Mouse (Mus musculus) thymus, adult 2 months (tissue): ENCODE measurements at regions not wholly inside any gene's neighbourhood (a gene's known extent, or its start where the extent isn't known, plus 50 kb on each side); places are given as distances from the start of the nearest gene placed in this dataset.

ENCODE experiments used
- DNase-seq: peaks from one replicate; pipeline ENCODE4 v3.0.0; 2021
- H3K27ac ChIP-seq: fragments of 200-500 bp; 2 replicates; pipeline ENCODE4 v1.5.1; 2012; ENCODE audit warnings: low read length, control low read depth; ENCODE audit not compliant: control insufficient read depth, insufficient read depth
- H3K27me3 ChIP-seq: fragments of 200-500 bp; 2 replicates; pipeline ENCODE4 v1.6.1; 2012; ENCODE audit warnings: mild to moderate bottlenecking, low read length, moderate library complexity, mixed read lengths; ENCODE audit not compliant: control insufficient read depth, insufficient read depth
- H3K36me3 ChIP-seq: fragments of 200-500 bp; 2 replicates; pipeline ENCODE4 v1.6.1; 2012; ENCODE audit warnings: mild to moderate bottlenecking, low read length, moderate library complexity; ENCODE audit not compliant: control insufficient read depth, insufficient read depth
- H3K4me1 ChIP-seq: fragments of 200-500 bp; replicated peaks from 2 replicates; pipeline ENCODE4 v1.6.1; 2012; ENCODE audit warnings: low read length; ENCODE audit not compliant: control insufficient read depth, insufficient read depth
- H3K4me3 ChIP-seq: fragments of 200-500 bp; 2 replicates; pipeline ENCODE4 v1.5.1; 2012; ENCODE audit warnings: mild to moderate bottlenecking, low read length, control low read depth, moderate library complexity; ENCODE audit not compliant: control insufficient read depth, insufficient read depth
- CTCF ChIP-seq: fragments of 200-500 bp; IDR thresholded peaks from 2 replicates; pipeline ENCODE4 v1.5.1; 2012; ENCODE audit warnings: mild to moderate bottlenecking, control low read depth, low read length, moderate library complexity, borderline replicate concordance; ENCODE audit not compliant: control insufficient read depth, poor library complexity, insufficient read depth; ENCODE audit errors: extremely low read depth
- POLR2A ChIP-seq: fragments of 200-500 bp; IDR thresholded peaks from 2 replicates; pipeline ENCODE4 v1.6.1; 2012; ENCODE audit warnings: mild to moderate bottlenecking, low read length, control low read depth, moderate library complexity; ENCODE audit not compliant: control insufficient read depth, poor library complexity, insufficient read depth; ENCODE audit errors: extremely low read depth
- WGBS: fragments of 180-500 bp; shearing (Covaris S2); methylation state at CpG from one replicate; pipeline ENCODE4 v1.1.7; 2018; 5-methylcytosine and 5-hydroxymethylcytosine counted together

DNA sequence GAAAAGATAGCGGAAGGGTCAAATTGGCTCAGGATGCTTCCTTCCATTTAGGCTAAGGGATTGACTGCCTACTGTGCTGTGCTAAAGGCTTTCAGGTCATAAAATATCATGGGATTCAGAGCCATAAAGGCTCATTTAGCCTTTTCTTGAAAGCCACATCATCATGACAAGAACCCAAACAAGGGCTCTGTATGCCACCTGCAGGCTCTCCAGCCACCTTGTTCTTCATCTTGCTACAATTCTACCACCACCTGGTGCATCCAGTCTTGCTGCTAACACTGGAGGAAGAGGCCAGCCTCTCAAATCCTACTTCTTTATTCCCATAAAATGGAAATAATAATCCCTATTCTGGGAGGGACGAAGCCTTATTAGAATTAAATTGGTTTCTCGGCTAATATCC is 155.9 kb upstream of the Gm12728 start:
- WGBS, result 95% methylated on average over 3 of the region's 3 CpGs
- no peaks in the 10 kb centered on the region for H3K4me1 ChIP-seq
- TF ChIP-seq POLR2A (no peak), CTCF (no peak)
- no peaks in the 10 kb centered on the region for H3K27me3 ChIP-seq
- no peak for DNase-seq
- no peak overlapping the region for H3K27ac ChIP-seq
- no peak overlapping the region for H3K4me3 ChIP-seq
- H3K36me3 ChIP-seq, result no peaks in the 10 kb centered on the region

DNA sequence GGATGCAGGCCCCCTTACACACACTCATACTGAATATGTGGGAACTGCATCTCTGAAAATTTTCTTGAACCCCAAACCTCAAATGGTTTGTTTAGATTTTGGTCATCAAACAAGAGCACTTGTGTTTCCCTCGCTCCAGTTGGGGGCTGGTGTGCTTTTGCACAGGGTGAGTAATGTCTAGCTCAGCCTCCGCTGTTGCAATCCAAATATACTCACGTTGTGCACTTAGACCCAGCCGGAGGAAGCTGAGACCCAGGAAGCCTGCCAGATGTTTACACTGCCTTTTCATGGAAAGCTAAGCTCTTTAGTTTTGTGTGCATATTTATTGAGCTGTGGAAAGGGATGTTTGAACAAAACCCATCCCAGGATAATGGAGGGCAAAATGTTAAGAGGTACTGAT is 148.9 kb upstream of the Gm12728 start:
- DNase-seq, result no peak
- no peak overlapping the region for H3K27ac ChIP-seq
- no peak for TF ChIP-seq CTCF
- no peak overlapping the region for H3K4me3 ChIP-seq
- WGBS, result 81% methylated on average over 4 of the region's 4 CpGs
- H3K27me3 ChIP-seq, result no peaks in the 10 kb centered on the region
- H3K36me3 ChIP-seq, result no peaks in the 10 kb centered on the region
- no peaks in the 10 kb centered on the region for H3K4me1 ChIP-seq

DNA sequence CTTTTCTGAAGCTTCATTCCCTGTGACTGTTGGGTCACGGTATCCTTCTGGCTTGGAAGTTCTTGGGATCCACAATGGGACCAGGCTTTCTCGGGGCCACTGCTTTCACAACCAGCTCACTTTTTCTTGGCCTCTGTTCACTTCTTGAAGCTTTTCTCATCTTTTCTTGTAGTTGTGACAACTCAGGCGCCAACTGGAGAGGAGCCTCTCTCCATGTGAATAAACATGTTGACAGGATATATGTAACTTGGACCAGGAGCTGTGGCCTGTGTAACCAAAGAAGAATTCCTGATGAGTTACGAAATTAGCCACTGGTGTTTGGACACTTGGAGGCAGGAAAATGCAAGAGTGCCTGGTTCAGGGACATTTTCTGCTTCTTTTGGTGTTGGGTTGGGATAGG is 148.1 kb upstream of the Gm12728 start:
- no peaks in the 10 kb centered on the region for H3K27me3 ChIP-seq
- 90% methylated on average over 4 of the region's 4 CpGs for WGBS
- DNase-seq, result no peak
- no peak overlapping the region for H3K4me3 ChIP-seq
- no peak for TF ChIP-seq CTCF
- TF ChIP-seq POLR2A, result no peak
- H3K36me3 ChIP-seq, result no peaks in the 10 kb centered on the region
- H3K27ac ChIP-seq, result no peak overlapping the region
- no peaks in the 10 kb centered on the region for H3K4me1 ChIP-seq

DNA sequence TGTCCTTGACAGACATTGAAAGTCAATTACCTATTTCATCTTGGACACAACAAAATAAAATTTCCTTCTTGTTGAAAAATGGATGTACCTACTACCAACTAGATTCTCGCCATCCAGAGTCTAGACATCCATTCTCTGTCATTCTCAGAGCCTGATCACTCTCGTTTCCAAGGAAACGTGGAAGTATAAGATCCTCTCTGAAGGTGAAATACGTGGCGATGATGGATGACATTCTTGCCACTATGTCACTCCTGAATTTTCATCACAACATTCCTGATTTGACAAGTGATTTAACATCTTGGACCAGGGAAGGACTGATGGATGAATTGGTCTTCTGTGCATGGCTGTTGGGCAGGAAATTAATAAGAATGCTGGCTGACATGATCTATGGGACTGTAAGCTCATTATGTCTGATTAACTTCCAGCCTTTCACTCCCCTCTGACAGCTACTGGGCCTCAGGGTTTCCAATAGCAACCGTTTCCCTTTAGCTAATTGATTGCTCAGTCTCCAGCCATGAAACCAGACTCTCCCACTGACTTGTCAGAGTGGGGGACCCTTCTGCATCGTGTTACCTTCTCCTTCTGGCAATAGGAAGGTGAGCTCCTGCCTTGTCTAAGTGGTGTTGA is 140.7 kb upstream of the Gm12728 start:
- Histone ChIP-seq H3K27ac (no peak overlapping the region), H3K4me1 (no peaks in the 10 kb centered on the region), H3K36me3 (no peaks in the 10 kb centered on the region), H3K4me3 (no peak overlapping the region), H3K27me3 (no peaks in the 10 kb centered on the region)
- 77% methylated on average over 7 of the region's 7 CpGs for WGBS
- no peak for TF ChIP-seq POLR2A
- no peak for TF ChIP-seq CTCF
- DNase-seq, result no peak

DNA sequence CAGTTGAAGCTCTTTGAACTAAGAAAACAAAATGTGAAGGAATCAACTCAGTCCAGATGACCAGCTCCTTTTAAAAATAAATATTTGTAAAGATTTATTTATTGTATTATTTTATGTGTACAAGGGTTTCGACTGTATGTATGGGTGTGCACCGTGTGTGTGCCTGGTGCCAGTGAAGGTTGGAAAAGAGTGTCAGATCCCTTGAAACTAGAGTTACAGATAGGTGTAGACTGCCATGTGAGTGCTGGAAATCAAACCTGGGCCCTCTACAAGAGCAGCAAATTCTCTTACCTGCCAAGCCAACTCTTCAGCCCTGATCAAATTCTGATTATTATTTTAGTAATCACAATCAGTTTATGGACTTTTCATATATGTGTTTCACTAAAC is 140.2 kb upstream of the Gm12728 start:
- Histone ChIP-seq H3K36me3 (no peaks in the 10 kb centered on the region), H3K4me3 (no peak overlapping the region), H3K4me1 (no peaks in the 10 kb centered on the region), H3K27me3 (no peaks in the 10 kb centered on the region), H3K27ac (no peak overlapping the region)
- WGBS, result 89% methylated on average over 2 of the region's 2 CpGs
- no peak for TF ChIP-seq CTCF
- TF ChIP-seq POLR2A, result no peak
- DNase-seq, result no peak

DNA sequence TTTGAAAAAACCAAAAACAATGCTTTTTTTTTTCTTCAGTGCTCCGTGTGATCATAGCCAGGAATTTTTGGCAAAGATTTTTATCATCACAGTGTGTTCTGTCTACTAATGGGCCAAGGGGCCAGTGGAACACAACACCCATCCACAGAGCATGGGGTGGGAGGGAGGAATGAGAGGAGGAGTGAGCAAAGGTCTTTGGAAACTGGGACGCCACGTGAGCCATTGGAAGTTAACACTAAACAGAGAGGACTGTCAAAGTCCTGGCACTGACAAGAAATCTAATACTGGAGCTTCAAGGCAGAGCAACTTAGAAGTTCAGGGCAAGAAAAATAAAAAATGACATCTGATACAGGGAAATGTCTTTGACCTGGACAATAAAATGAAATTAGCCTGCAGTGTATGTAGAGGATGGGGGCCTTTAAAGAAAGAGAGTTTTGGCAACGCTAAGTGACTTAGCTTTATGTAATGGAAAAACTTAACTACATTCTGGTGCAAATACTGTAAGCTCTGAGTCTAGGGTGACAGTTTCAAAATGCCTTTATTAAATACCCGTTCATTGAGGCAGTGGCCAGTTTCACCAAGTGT is 133.5 kb upstream of the Gm12728 start:
- no peak for TF ChIP-seq CTCF
- no peak for TF ChIP-seq POLR2A
- no peaks in the 10 kb centered on the region for H3K36me3 ChIP-seq
- no peak overlapping the region for H3K27ac ChIP-seq
- WGBS, result 84% methylated on average over 5 of the region's 5 CpGs
- no peak overlapping the region for H3K4me3 ChIP-seq
- DNase-seq, result no peak
- H3K4me1 ChIP-seq, result no peaks in the 10 kb centered on the region
- no peaks in the 10 kb centered on the region for H3K27me3 ChIP-seq

DNA sequence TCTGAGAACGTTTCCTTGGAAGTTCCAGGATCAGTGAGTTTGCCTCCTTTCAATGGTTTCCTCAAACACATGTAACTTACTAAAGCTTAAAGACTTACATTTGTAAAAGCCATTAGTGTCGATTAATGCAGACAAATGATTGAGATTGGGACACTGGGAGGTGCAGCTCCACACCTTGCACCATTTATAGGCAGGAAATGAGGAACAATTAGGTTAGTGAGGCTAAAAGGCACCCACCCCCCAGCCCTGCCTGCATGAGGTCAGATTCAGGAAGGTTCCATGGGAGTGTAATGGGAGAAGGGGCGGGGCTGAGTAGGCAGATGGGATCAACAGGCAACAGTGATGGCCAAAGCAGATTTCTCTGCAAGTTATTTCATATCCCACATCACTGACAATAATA is 131.1 kb upstream of the Gm12728 start:
- no peaks in the 10 kb centered on the region for H3K36me3 ChIP-seq
- no peak overlapping the region for H3K4me3 ChIP-seq
- H3K4me1 ChIP-seq, result no peaks in the 10 kb centered on the region
- H3K27me3 ChIP-seq, result no peaks in the 10 kb centered on the region
- DNase-seq, result no peak
- 85% methylated on average over 3 of the region's 3 CpGs for WGBS
- H3K27ac ChIP-seq, result no peak overlapping the region
- TF ChIP-seq CTCF, result no peak
- TF ChIP-seq POLR2A, result no peak
